Mouse (Mus musculus): ENCODE measurements around the gene Garnl3. TPM values are rescaled to one million over a fixed set of nuclear protein-coding genes. Genes with fewer than 3 reads are reported as not detected.
A peak's percentile ranks its signal among the peaks of the same experiment; 100 is the strongest.

The Garnl3 gene
- total and polyA plus RNA-seq, 3 experiments: 0.55 to 2.6 TPM; not detected in 1

GRCm38 (mm10) chr2:33159593-33159992 is 28.1 kb upstream of the Garnl3 start:
- DNase-seq (ENCODE audit: low spot score): no peak
- Histone ChIP-seq H3K36me3 (replicated peaks) (no peaks in the 10 kb centered on the region), H3K27me3 (ENCODE audit: insufficient read depth, low read length) (peaks cover 5% of the 10 kb centered on the region), H3K4me1 (ENCODE audit: insufficient read depth, low read depth, low read length) (no peaks in the 10 kb centered on the region), H3K9me3 (replicated peaks) (no peaks in the 10 kb centered on the region), H3K4me3 (ENCODE audit: low read depth, low read length) (no peak overlapping the region; the same call in 1 of the 2 replicates)
- TF ChIP-seq GATA1 (IDR thresholded peaks at IDR 0.05; ENCODE audit: borderline replicate concordance, low read length): no peak
- no peak for TF ChIP-seq CTCF (IDR thresholded peaks at IDR 0.05; ENCODE audit: low read depth, low read length)
- no peak for TF ChIP-seq POLR2AphosphoS5 (IDR thresholded peaks at IDR 0.05; ENCODE audit: insufficient replicate concordance, low read depth, low read length)
- no peak for TF ChIP-seq TAL1 (conservative IDR thresholded peaks at IDR 0.05; ENCODE audit: low read depth, low read length)
- no peak for TF ChIP-seq GATA2 (IDR thresholded peaks at IDR 0.05; ENCODE audit: borderline replicate concordance, low read depth, low read length)
- ATAC-seq (ENCODE audit: extremely low read depth, insufficient number of reproducible peaks, low FRiP score, poor library complexity, severe bottlenecking): no peak

GRCm38 (mm10) chr2:33158895-33159294 is 27.4 kb upstream of the Garnl3 start:
- H3K27me3 ChIP-seq (ENCODE audit: insufficient read depth, low read length): peaks cover 5% of the 10 kb centered on the region
- no peaks in the 10 kb centered on the region for H3K36me3 ChIP-seq (replicated peaks)
- no peak for TF ChIP-seq GATA2 (IDR thresholded peaks at IDR 0.05; ENCODE audit: borderline replicate concordance, low read depth, low read length)
- TF ChIP-seq TAL1 (conservative IDR thresholded peaks at IDR 0.05; ENCODE audit: low read depth, low read length): no peak
- TF ChIP-seq GATA1 (IDR thresholded peaks at IDR 0.05; ENCODE audit: borderline replicate concordance, low read length): no peak
- TF ChIP-seq POLR2AphosphoS5 (IDR thresholded peaks at IDR 0.05; ENCODE audit: insufficient replicate concordance, low read depth, low read length): no peak
- no peaks in the 10 kb centered on the region for H3K9me3 ChIP-seq (replicated peaks)
- ATAC-seq (ENCODE audit: extremely low read depth, insufficient number of reproducible peaks, low FRiP score, poor library complexity, severe bottlenecking) (no peak), DNase-seq (ENCODE audit: low spot score) (no peak)
- H3K4me1 ChIP-seq (ENCODE audit: insufficient read depth, low read depth, low read length): no peaks in the 10 kb centered on the region
- H3K4me3 ChIP-seq (ENCODE audit: low read depth, low read length): no peak overlapping the region

GRCm38 (mm10) chr2:33156283-33156781 is 24.9 kb upstream of the Garnl3 start:
- H3K4me3 ChIP-seq (ENCODE audit: low read depth, low read length): no peak overlapping the region
- DNase-seq (ENCODE audit: low spot score): no peak
- no peaks in the 10 kb centered on the region for H3K4me1 ChIP-seq (ENCODE audit: insufficient read depth, low read depth, low read length)
- ATAC-seq (ENCODE audit: extremely low read depth, insufficient number of reproducible peaks, low FRiP score, poor library complexity, severe bottlenecking): no peak
- TF ChIP-seq GATA2 (IDR thresholded peaks at IDR 0.05; ENCODE audit: borderline replicate concordance, low read depth, low read length): no peak
- TF ChIP-seq POLR2AphosphoS5 (IDR thresholded peaks at IDR 0.05; ENCODE audit: insufficient replicate concordance, low read depth, low read length): no peak
- no peaks in the 10 kb centered on the region for H3K9me3 ChIP-seq (replicated peaks)
- no peaks in the 10 kb centered on the region for H3K36me3 ChIP-seq (replicated peaks)
- peaks cover 5% of the 10 kb centered on the region; the same call in 1 of the 2 replicates for H3K27me3 ChIP-seq (ENCODE audit: insufficient read depth, low read length)

GRCm38 (mm10) chr2:33154751-33155372 is 23.4 kb upstream of the Garnl3 start:
- ATAC-seq (ENCODE audit: extremely low read depth, insufficient number of reproducible peaks, low FRiP score, poor library complexity, severe bottlenecking) (no peak), DNase-seq (ENCODE audit: low spot score) (peak; percentile 41)
- no peak overlapping the region for H3K4me3 ChIP-seq (ENCODE audit: low read depth, low read length)
- no peaks in the 10 kb centered on the region for H3K36me3 ChIP-seq (replicated peaks)
- H3K4me1 ChIP-seq (ENCODE audit: insufficient read depth, low read depth, low read length): no peaks in the 10 kb centered on the region
- H3K9me3 ChIP-seq (replicated peaks): no peaks in the 10 kb centered on the region
- peak; percentile 76 for TF ChIP-seq CTCF (IDR thresholded peaks at IDR 0.05; ENCODE audit: low read depth, low read length)
- TF ChIP-seq TAL1 (conservative IDR thresholded peaks at IDR 0.05; ENCODE audit: low read depth, low read length): no peak
- peaks cover 3% of the 10 kb centered on the region; the same call in 1 of the 2 replicates for H3K27me3 ChIP-seq (ENCODE audit: insufficient read depth, low read length)

- ATAC-seq (ENCODE audit: extremely low read depth, insufficient number of reproducible peaks, low FRiP score, poor library complexity, severe bottlenecking) (no peak), DNase-seq (ENCODE audit: low spot score) (no peak)
- Histone ChIP-seq H3K9me3 (replicated peaks) (no peaks in the 10 kb centered on the region), H3K4me1 (ENCODE audit: insufficient read depth, low read depth, low read length) (no peaks in the 10 kb centered on the region), H3K27me3 (ENCODE audit: insufficient read depth, low read length) (peaks cover 13% of the 10 kb centered on the region), H3K4me3 (ENCODE audit: low read depth, low read length) (no peak overlapping the region), H3K36me3 (replicated peaks) (no peaks in the 10 kb centered on the region)
- TF ChIP-seq GATA1 (IDR thresholded peaks at IDR 0.05; ENCODE audit: borderline replicate concordance, low read length): no peak
- no peak for TF ChIP-seq GATA2 (IDR thresholded peaks at IDR 0.05; ENCODE audit: borderline replicate concordance, low read depth, low read length)
- TF ChIP-seq CTCF (IDR thresholded peaks at IDR 0.05; ENCODE audit: low read depth, low read length): no peak
- no peak for TF ChIP-seq TAL1 (conservative IDR thresholded peaks at IDR 0.05; ENCODE audit: low read depth, low read length)
- TF ChIP-seq POLR2AphosphoS5 (IDR thresholded peaks at IDR 0.05; ENCODE audit: insufficient replicate concordance, low read depth, low read length): no peak
Observed at GRCm38 (mm10) chr2:33146994-33147393, 15.5 kb upstream of the Garnl3 start.

GRCm38 (mm10) chr2:33143292-33143691 is 11.8 kb upstream of the Garnl3 start:
- DNase-seq (ENCODE audit: low spot score) (no peak), ATAC-seq (ENCODE audit: extremely low read depth, insufficient number of reproducible peaks, low FRiP score, poor library complexity, severe bottlenecking) (no peak)
- Histone ChIP-seq H3K4me1 (ENCODE audit: insufficient read depth, low read depth, low read length) (no peaks in the 10 kb centered on the region), H3K4me3 (ENCODE audit: low read depth, low read length) (no peak overlapping the region), H3K36me3 (replicated peaks) (no peaks in the 10 kb centered on the region), H3K27me3 (ENCODE audit: insufficient read depth, low read length) (peaks cover 13% of the 10 kb centered on the region; the same call in 1 of the 2 replicates), H3K9me3 (replicated peaks) (no peaks in the 10 kb centered on the region)
- no peak for TF ChIP-seq TAL1 (conservative IDR thresholded peaks at IDR 0.05; ENCODE audit: low read depth, low read length)
- no peak for TF ChIP-seq GATA2 (IDR thresholded peaks at IDR 0.05; ENCODE audit: borderline replicate concordance, low read depth, low read length)
- no peak for TF ChIP-seq GATA1 (IDR thresholded peaks at IDR 0.05; ENCODE audit: borderline replicate concordance, low read length)
- no peak for TF ChIP-seq CTCF (IDR thresholded peaks at IDR 0.05; ENCODE audit: low read depth, low read length)
- TF ChIP-seq POLR2AphosphoS5 (IDR thresholded peaks at IDR 0.05; ENCODE audit: insufficient replicate concordance, low read depth, low read length): no peak
